Mouse (Mus musculus) liver, postnatal 0 days (tissue): ENCODE results near the gene Cnpy2. TPM values are rescaled to one million over a fixed set of nuclear protein-coding genes. Genes with fewer than 3 reads are reported as not detected.

Experiments used
- ATAC-seq: fragments of 200-750 bp; cut with Nextera tagmentation; 2 replicates; pipeline ENCODE4 v1.8.0; 2017; ENCODE audit warnings: mild to moderate bottlenecking, moderate library complexity
- DNase-seq: peaks from one replicate; pipeline ENCODE4 v3.0.0-alpha.2; 2016
- H3K27ac ChIP-seq: fragments of 300-500 bp; sonication (generic); 2 replicates; pipeline ENCODE4 v1.5.1; 2014; ENCODE audit warnings: antibody characterized with exemption, moderate library complexity, mild to moderate bottlenecking, low read depth
- H3K27me3 ChIP-seq: fragments of 300-500 bp; sonication (generic); 2 replicates; pipeline ENCODE4 v1.6.1; 2014; ENCODE audit warnings: low read length, control low read depth, mixed read lengths; ENCODE audit not compliant: insufficient read depth
- H3K36me3 ChIP-seq: fragments of 300-500 bp; sonication (generic); replicated peaks from 2 replicates; pipeline ENCODE4 v1.6.1; 2014; ENCODE audit warnings: mild to moderate bottlenecking, control low read depth, low read length, moderate library complexity, mixed read lengths; ENCODE audit not compliant: insufficient read depth
- H3K4me1 ChIP-seq: fragments of 300-500 bp; sonication (generic); 2 replicates; pipeline ENCODE4 v1.6.1; 2014; ENCODE audit warnings: antibody characterized with exemption, mild to moderate bottlenecking, control low read depth; ENCODE audit not compliant: insufficient read depth
- H3K4me2 ChIP-seq: fragments of 300-500 bp; sonication (generic); 2 replicates; pipeline ENCODE4 v1.6.1; 2014; ENCODE audit warnings: low read depth, mild to moderate bottlenecking, low read length, moderate library complexity, mixed read lengths
- H3K4me3 ChIP-seq: fragments of 300-500 bp; sonication (generic); 2 replicates; pipeline ENCODE4 v1.5.1; 2014; ENCODE audit warnings: low read depth, low read length
- H3K9ac ChIP-seq: fragments of 300-500 bp; sonication (generic); replicated peaks from 2 replicates; pipeline ENCODE4 v1.6.1; 2014; ENCODE audit warnings: mild to moderate bottlenecking, moderate library complexity
- H3K9me3 ChIP-seq: fragments of 300-500 bp; sonication (generic); 2 replicates; pipeline ENCODE4 v1.6.1; 2016; ENCODE audit warnings: mild to moderate bottlenecking, control low read depth, low read length, mixed read lengths
- CTCF ChIP-seq: sonication (generic); IDR thresholded peaks from 2 replicates; pipeline ENCODE4 v1.5.1; 2016; ENCODE audit warnings: antibody characterized with exemption, low read depth
- EP300 ChIP-seq: IDR thresholded peaks from 2 replicates; pipeline ENCODE4 v1.6.1; 2016; ENCODE audit warnings: antibody characterized with exemption, low read depth, mild to moderate bottlenecking
- WGBS: fragments of 180-500 bp; shearing (Covaris S2); extraction: QIAGEN DNeasy Blood & Tissue Kit; methylation state at CpG from one replicate; pipeline ENCODE4 v1.1.7; 2014; ENCODE audit not compliant: insufficient replicate concordance; 5-methylcytosine and 5-hydroxymethylcytosine counted together
- polyA plus RNA-seq: library from polyadenylated mRNA; unstranded; fragments of >200 nt; fragmentation: Nextera tagmentation; extraction: Ambion mirVana; gene quantifications from 2 replicates; pipeline ENCODE4 v1.2.1, GENCODE M21; 2015

Cnpy2 gene
- polyA plus RNA-seq, 1 experiment from 2014 or later, result 121 TPM

DNA sequence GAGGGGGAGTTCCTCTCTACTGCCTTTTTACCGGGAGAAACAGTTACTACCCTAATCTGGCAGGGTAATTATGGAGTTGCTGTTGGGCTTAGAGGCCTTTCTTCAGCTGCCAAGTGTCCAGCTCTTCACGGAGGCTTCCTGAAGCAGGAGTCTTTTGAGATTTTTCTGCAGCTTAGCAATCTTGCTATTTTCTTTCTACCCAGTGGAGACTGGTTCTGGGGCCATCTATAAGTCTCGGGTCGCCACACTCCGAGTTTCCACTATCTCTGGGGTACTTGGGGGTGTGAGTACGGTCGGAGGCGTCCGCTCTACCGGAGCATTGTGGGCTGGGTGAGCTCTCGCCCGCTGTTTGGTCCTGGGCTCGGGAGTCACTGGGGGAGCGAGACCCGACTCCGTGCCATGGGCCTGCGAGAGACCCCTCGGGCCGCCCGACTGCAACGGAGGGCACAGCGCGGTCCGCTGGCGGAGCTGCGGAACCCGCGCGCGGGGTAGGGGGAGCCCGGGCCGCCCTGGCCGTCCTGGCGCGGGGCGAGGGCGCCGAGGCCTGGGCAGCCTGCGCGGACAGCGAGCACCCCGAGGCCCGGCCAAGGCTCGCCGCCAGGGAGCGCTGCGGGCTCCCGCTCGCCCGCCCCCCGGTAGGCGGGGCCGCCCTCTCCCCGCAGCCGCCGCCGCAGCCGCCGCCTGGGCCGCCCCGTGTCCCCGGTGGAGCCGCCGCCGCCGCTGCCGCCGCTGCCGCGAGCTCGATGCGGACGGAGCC lies 54.4 kb downstream of the Cnpy2 start, which contains the start of gene Ankrd52:
Gene Ankrd52 (plus strand): TSS at position 661 of the 757 bp plus-strand sequence.
- H3K4me1 ChIP-seq, result peaks cover 19% of the 10 kb centered on the region

More for the DNA sequence above, 54.4 kb downstream of the Cnpy2 start, which contains the start of gene Ankrd52:
- DNase-seq (peak; percentile 91), ATAC-seq (peak; percentile 93)
- Histone ChIP-seq H3K9me3 (no peaks in the 10 kb centered on the region), H3K27me3 (no peaks in the 10 kb centered on the region), H3K4me3 (peak within 1 kb of the TSS; percentile 96), H3K9ac (peak within 1 kb of the TSS; percentile 97), H3K4me2 (peak within 1 kb of the TSS; percentile 92), H3K36me3 (peaks cover 19% of the 10 kb centered on the region), H3K27ac (peak within 1 kb of the TSS; percentile 80)
- TF ChIP-seq EP300 (no peak), CTCF (peak; percentile 53)
- under 1% methylated on average over 37 of the region's 73 CpGs for WGBS

Other genes starting within 250 kb of the Cnpy2 start
- gene Atp5b, start 239.2 kb upstream of the Cnpy2 start, polyA plus RNA-seq, result 1,808 and 1,865 TPM in 2 replicates
- gene Baz2a, start 230.9 kb upstream of the Cnpy2 start, polyA plus RNA-seq, result 4.3 and 5.4 TPM in 2 replicates
- gene Rbms2, start 142.2 kb upstream of the Cnpy2 start, polyA plus RNA-seq, result 4.5 TPM in 2 replicates
- gene Gls2, start 128.0 kb upstream of the Cnpy2 start, polyA plus RNA-seq, result 48.8 and 67.3 TPM in 2 replicates
- 54.0 and 61.1 TPM in 2 replicates for gene Spryd4, start 110.7 kb upstream of the Cnpy2 start, polyA plus RNA-seq
- gene Mip, start 96.6 kb upstream of the Cnpy2 start, polyA plus RNA-seq, result not detected in 2 replicates
- gene Timeless, start 90.4 kb upstream of the Cnpy2 start, polyA plus RNA-seq, result 15.1 and 18.5 TPM in 2 replicates
- gene Apon, start 68.4 kb upstream of the Cnpy2 start, polyA plus RNA-seq, result 41.8 and 42.4 TPM in 2 replicates
- gene Apof, start 53.8 kb upstream of the Cnpy2 start, polyA plus RNA-seq, result 1,289 and 1,338 TPM in 2 replicates
- 11.3 and 12.1 TPM in 2 replicates for gene Stat2, start 51.9 kb upstream of the Cnpy2 start, polyA plus RNA-seq
- gene Il23a, start 23.7 kb upstream of the Cnpy2 start, polyA plus RNA-seq, result not detected in 2 replicates
- gene Pan2, start 19.1 kb upstream of the Cnpy2 start, polyA plus RNA-seq, result 9.2 and 10.2 TPM in 2 replicates
- 45.3 and 51.4 TPM in 2 replicates for gene Cs, start 15.3 kb downstream of the Cnpy2 start, polyA plus RNA-seq
- 8.5 and 11.2 TPM in 2 replicates for gene Coq10a, start 46.5 kb downstream of the Cnpy2 start, polyA plus RNA-seq
- gene Ankrd52, start 54.7 kb downstream of the Cnpy2 start, polyA plus RNA-seq, result 2.0 and 2.7 TPM in 2 replicates
- 59.0 and 64.1 TPM in 2 replicates for gene Slc39a5, start 78.8 kb downstream of the Cnpy2 start, polyA plus RNA-seq
- gene Nabp2, start 89.0 kb downstream of the Cnpy2 start, polyA plus RNA-seq, result 33.7 and 33.8 TPM in 2 replicates
- 7.2 and 7.3 TPM in 2 replicates for gene Rnf41, start 89.2 kb downstream of the Cnpy2 start, polyA plus RNA-seq
- gene Smarcc2, start 136.8 kb downstream of the Cnpy2 start, polyA plus RNA-seq, result 13.4 and 14.7 TPM in 2 replicates
- 437 and 442 TPM in 2 replicates for gene Myl6, start 171.7 kb downstream of the Cnpy2 start, polyA plus RNA-seq
- gene Myl6b, start 176.2 kb downstream of the Cnpy2 start, polyA plus RNA-seq, result 1.5 and 1.7 TPM in 2 replicates
- gene Esyt1, start 203.4 kb downstream of the Cnpy2 start, polyA plus RNA-seq, result 6.6 and 7.6 TPM in 2 replicates
- gene Zc3h10, start 225.3 kb downstream of the Cnpy2 start, polyA plus RNA-seq, result 5.0 and 5.4 TPM in 2 replicates
- gene Rpl41, start 226.8 kb downstream of the Cnpy2 start, polyA plus RNA-seq, result 2,058 and 2,065 TPM in 2 replicates
- gene Pa2g4, start 243.5 kb downstream of the Cnpy2 start, polyA plus RNA-seq, result 81.9 and 85.1 TPM in 2 replicates